Mouse (Mus musculus): ENCODE measurements around the gene Apob. TPM values are rescaled to one million over a fixed set of nuclear protein-coding genes. Genes with fewer than 3 reads are reported as not detected.
"Not testable (repeated sequence)": the region's sequence is repeated elsewhere in the genome, so short reads cannot be mapped to it uniquely, and the experiment has no call there.

Gene Apob
- under 1 TPM in 1 of 2 experiments, not detected in 1; 0.20 TPM for total RNA-seq (2021)

DNA sequence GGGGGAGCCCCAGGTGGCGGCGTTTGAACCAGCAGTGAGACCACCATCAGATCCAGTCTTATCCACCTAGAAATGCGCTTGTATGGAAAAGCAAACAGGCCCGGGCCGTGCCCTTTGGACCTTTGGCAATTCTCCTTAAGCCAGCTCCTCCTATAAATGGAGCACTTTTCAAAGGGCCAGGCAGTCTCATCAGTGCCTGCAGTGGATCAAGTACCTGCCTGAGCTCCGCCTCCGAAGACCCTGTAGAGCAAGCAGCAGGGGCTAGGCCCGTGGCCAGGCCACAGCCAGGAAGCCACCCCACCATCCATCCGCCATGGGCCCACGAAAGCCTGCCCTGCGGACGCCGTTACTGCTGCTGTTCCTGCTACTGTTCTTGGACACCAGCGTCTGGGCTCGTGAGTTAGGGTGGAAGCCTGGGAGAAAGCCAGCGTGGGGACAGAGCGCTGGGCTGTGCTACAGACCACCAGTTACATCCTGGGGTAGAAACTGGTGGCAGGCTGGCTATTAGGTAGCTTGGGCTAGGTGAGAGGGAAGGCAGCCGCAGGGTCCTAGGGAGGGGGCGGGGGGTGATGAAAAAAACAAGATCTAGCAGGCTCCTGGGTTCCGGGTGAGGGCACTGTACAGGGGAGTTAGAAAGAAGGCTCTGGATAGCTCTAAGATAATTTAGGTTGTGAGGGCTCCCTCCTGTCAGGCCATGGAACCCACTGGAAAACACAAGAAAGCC lies at the start of gene Apob:
TSS of gene Apob (plus strand) at position 183 of the 724 bp plus-strand sequence.
- no peak for DNase-seq
- intact Hi-C loops (cut with DNase I), result loop anchor here (1.0 to 2.0 kb wide), 3 partner anchors 73 to 201 kb away; no protein-coding TSS in a partner anchor

DNA sequence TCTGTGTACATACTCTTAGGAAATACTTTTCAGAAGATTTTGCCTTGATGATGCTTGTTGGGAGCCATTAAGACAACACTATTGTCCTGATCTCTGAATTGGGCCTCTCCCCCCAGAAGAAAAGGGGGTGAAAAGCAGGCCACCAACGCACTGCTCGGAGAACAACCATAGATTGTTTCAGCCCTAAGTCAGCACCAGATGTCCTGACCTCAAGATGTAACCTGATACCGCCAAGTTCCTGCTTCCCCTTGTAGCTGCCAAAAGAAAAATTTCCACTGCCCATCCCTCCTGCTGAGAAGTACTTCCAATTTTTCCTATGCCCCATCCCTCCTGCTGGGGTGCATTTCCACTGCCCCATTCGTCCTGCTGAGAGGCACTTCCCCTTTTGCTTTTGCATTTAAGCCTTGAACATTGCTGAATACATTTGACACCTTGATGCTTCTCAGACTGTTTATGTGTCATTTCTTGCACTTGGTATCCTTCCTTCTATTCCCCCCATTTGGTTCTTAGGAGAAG lies 45.0 kb upstream of the Apob start:
- intact Hi-C loops (cut with DNase I), result no loop called here
- DNase-seq, result no peak

DNA sequence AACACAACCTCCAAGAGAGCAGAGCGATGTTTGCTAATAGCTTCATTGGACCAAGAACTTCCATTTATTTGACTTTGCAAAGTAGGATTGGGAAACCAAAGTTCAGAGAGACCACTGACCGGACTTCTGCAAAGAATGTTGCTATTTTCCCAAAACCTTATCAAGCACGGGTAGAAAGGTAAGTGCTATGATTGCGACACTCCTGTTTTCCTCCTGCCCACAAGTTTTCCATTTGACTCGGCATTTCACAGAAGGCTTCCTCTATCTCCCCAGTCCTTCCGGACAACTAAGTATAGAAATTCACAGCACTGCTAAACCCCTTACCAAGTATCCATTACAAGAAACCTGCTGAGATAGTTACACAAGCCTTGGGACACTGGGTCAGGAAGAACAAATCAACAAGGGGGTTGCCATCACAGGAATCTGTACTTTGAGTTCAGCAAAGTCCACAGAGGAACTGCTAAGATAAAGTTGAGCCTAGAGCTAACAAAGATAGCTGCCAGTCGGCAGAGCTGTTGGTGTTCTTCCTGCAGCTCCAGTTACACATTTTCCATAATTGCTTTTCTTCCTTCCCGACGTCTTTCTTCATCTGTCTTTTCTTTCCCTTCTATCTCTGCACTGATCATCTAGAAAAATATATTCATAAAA lies 27.2 kb upstream of the Apob start:
- no peak for DNase-seq
- intact Hi-C loops (cut with DNase I), result no loop called here

DNA sequence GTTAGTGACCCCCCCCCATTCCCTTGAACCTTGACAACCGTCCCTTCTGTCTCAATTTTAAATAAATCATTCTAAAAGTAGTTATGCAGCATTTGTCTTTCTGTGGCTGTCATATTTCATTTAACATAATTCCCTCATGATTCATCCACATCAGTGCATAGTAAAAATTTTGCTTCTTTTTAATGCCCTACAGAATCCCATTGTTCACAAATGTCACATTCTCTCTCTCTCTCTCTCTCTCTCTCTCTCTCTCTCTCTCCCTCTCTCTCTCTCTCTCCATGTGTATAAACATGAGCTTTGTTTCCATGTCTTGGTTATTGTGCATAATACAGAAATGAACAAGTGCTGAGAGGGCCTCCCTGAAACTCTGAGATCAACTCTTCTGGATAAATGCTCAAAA lies 18.6 kb upstream of the Apob start:
- intact Hi-C loops (cut with DNase I), result no loop called here
- no peak for DNase-seq

DNA sequence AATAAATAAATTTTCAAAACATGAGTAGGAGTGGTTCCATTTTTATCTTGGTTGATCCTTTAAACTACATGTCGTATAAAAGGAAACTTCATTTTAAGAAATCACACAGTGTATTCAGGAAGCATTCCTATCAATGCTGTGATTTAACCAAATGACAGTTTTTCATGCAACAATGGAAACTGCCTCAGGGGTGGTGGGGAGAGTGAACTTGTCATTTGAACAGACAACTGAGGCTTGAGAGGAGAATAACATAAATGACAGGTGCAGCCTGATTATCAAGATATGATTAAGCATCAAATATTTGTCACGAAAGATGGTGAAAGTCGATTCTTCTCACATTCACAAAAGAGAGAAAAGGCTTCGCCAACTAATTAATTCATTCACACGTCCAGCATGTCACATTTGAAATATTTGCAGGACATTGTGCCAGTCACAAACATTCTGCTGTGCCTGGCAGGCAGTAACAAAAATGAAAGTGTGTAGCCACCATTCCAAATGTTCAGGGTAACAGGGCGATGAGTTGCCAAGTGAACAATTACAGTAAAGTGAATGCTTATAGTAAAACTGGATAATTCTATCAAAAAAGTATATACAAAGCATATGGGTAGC lies 18.0 kb upstream of the Apob start:
- no peak for DNase-seq
- intact Hi-C loops (cut with DNase I), result no loop called here

DNA sequence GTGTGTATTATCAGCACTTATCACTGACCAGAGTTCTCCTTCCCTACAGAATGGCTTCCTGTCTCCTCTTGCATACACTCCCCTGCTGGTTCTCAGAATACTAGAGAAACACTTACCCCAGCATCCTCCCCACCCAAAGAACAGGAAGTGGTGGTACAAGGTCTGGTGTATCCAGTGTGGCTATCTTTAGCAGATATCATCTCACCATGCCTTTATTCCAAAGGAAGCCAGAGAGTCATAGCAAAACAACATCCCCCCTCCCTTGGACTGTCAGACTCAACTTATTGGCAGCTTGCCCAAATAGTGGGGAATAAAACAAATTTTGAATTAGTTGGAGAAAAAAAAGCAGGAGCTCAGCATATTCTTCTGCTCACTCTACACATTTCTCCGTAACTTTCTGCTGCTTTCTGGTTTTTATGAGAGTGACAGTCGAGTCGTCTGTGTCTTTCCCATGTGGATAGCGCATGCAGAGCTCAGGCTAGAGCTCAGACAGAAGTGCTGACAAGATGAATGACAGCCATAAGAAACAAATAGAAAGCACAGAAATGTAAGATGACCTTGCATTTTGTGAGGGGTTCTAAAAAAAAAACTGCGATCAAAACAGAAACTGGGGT lies 15.0 kb upstream of the Apob start:
- intact Hi-C loops (cut with DNase I), result no loop called here
- peak in 1 of 2 experiments; percentile 5 for DNase-seq

DNA sequence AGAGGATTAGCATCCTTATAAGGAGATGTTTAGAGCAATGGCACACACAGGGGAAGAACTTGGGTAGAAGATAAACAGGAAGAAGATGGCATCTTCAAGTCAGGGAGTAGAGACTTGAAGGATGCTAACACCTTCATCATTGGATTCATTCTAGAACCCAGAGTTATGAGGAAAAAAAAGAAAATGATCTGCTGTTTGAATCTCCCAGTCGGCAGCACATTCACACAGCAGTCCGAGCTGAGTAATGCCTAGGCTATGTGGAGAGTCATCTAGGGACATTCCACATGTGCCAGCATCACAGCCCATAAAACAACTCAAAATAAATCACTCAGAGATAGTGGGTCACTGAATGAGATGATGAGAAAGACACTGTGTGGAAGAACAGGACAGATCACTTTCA lies 10.2 kb upstream of the Apob start:
- intact Hi-C loops (cut with DNase I), result no loop called here

DNA sequence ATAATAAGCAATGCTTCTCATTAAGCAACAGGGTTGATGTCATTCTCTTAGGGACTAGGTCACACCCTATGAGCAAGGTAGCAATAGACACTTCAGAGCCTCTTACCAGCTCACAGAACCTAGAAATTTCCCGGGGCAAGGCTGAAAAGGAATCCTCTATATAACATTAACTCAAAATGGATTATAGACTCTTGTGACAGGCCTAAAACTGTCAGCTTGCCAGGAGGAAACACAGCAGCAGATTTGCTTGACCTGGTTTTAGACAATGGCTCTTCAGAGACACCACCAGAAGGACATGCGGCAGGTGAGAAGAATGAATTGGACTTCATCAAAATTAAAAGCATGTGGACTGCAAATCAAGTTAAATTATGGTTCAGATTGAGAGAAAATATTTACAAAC lies 7.1 kb upstream of the Apob start:
- intact Hi-C loops (cut with DNase I), result no loop called here
- DNase-seq, result no peak

More for the DNA sequence above, 10.2 kb upstream of the Apob start:
- no peak for DNase-seq

DNA sequence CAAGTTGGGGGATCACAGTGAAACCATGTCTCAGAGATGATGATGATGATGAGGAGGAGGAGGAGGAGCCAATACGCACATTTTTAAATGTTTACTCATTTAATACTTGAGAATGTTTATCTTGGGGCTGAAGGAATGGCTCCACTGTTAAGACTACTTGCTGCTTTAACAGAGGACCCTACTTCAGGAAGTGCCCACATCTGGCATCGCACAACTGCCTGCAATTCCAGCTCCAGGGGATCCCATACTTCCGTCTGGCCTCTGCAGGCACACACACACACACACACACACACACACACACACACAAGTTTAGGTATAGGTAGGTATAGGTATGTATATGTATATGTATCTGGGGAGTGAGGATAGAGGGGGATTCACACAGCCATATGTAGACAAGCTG lies 6.6 kb upstream of the Apob start:
- no peak for DNase-seq
- intact Hi-C loops (cut with DNase I), result no loop called here

DNA sequence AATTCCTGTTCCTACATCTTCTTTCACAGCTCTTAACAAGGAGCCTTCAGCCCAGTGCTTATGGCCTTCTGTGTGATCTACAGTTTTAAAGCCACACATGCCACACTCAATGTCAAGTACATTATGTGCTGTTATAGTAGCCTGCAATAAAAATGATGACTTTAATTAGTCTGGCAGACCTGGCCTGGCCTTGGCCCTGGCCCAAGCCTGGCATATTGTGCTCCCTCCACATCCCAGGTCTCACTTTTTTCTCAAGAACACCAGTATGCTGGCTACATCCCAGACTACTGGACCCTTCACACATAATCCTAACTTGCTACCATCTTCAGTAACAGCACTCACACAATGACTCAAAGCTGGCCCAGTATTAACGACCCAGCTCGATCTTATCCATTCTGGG lies 5.7 kb upstream of the Apob start:
- DNase-seq, result no peak
- intact Hi-C loops (cut with DNase I), result no loop called here

DNA sequence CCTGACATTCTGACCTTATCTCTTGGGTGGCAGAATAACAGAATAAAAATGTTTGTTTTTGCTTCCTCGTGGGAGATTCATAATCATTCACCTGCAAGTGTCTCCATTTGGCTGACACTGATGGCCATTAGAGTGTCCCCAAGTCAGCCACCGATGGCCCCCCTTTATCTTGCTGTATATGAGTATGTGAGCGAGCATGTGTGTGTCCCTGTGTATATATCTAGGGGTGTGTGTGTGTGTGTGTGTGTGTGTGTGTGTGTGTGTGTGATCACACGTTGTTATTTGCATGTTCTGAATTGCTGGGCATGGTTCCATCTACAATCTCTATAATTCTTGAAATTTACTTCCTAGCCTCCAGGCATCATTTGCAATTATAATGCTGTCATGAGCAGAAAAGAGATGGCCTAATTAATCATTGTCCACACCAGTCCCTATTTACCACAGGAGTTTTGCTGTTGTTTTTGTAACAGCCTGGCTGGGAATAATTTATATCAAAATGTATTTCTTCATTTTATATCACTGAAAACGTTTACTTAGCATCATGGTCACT lies 3.6 kb upstream of the Apob start:
- intact Hi-C loops (cut with DNase I), result no loop called here
- DNase-seq, result no peak

DNA sequence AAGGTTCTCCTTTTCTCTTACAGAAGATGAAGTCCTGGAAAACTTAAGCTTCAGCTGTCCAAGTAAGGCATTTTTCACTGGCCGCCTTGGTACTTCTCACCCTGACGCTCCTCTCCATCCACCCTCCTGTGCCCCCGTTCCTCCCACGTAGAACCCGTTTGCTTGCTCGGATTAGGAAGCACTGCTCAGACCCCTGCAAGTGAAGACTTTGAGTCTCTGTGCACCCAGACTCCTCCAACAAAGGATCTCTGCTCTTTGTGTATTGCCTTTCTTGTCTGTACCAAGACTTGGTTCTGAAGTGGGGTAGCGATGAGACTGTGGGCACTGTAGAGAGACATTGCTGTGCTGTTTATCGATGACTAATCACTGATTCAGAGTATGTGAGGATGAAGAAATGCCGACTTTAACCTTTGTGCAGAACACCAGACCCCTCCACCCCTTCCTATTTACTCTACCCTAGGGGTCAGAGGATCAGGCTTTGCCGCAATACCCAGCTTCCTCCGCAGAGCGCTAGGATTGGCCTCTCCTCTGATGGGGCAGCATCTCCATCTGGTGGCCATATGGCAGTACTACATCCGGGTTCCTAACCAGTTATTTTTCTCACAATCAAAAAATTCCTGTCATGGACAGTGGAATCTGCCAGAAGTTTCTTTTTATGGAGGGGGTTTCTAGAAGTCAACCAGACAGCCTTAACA lies 889 bp downstream of the Apob start:
- intact Hi-C loops (cut with DNase I), result loop anchor here (1.0 to 2.0 kb wide), 3 partner anchors 74 to 202 kb away; no protein-coding TSS in a partner anchor
- DNase-seq, result peak; percentile 54 to 77

DNA sequence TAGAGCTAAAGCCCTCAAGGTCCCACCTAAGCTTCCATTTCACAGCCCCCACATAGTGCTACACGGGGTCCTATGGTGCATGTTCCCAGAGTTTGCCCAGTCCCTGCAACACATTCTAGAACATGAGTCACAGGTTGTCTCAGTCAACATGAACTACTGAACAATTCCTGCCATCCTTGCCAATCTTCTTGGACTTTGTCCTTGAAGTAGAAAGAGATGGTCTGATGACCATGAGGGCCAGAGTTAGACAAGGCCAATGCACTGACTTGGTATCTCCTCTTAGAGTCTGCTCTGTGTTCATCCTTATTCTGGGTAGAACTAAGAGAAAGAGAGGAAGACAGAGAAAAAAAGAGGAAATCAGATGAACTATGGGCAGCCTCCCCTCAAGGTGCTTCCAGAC lies 7.0 kb downstream of the Apob start:
- intact Hi-C loops (cut with DNase I), result no loop called here
- no peak for DNase-seq

DNA sequence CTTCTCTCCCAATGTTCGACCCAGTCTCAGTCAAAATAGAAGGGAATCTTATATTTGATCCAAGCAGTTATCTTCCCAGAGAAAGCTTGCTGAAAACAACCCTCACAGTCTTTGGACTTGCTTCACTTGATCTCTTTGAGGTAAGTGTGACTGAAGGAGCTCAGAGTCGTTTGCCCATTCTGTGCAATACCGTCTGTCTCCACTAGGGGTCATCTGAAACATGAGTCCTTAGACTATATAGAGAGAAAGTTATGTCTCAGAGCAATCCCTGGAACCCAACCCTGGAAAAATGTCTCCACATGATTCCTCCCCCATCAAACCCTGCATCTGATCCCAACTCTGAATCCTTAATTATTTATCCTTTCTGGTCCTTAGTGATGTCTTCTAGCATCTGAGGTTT lies 13.4 kb downstream of the Apob start:
- peak; percentile 43 to 70 for DNase-seq
- intact Hi-C loops (cut with DNase I), result loop anchor here (1.0 kb wide), 2 partner anchors 241 to 315 kb away; no protein-coding TSS in a partner anchor

DNA sequence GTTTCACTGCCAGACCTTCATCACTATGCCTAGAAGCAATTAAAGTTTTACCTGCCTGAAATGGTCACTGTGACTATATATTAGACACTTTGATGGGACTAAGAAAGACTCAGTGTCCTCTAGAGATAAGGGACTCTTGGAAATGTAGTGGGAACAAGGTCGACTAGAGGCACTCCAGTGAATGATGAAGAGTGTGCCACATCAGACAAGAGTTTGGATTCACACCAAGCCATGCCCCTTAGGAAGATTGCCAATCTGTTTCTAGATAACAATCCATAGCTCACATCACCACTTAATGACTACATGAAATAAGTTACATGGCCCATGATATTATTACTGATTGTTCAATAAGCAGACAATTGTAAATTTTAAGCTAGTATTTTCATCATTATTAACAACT lies 14.1 kb downstream of the Apob start:
- no peak for DNase-seq
- intact Hi-C loops (cut with DNase I), result loop anchor here (1.0 kb wide), 1 partner anchor 315 kb away; no protein-coding TSS in a partner anchor

DNA sequence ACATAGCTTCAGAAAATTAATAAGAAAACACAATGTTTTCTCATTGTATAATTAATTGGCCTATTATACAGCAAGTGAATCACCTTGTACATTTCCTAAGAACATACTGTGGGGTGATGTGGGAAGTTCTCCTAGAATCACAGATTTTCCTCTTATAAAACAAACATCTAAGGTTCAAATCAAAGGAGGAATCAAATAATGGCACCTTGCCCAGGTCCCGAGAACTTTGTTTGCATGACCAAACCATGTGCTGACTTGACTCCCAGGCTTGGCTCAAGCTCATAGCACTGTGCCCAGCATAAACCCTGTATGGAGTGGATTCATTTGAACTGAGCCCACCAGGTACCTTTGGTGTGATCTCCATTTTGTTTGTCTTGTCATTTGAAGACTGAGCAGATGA lies 43.5 kb downstream of the Apob start:
- intact Hi-C loops (cut with DNase I), result no loop called here
- DNase-seq, result no peak

DNA sequence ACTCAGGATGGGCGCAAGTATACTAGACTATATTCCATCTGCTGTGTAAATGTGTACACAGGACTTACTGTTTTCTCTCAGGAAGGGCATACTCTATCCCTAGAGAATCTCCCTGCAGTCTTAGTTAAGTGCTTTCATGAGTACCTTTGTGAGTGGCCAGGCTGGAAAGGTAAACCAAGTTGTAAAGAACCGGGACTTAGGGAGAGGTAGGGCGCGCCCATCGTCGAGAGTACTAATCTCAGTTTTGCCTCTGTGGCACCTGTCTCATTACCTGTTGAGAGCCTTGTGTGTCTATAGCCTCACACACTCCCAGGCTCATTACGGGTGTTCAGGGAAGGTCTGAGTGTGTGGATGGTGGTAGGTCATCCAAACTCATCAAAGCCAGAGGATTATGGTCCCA lies 52.1 kb downstream of the Apob start:
- no peak for DNase-seq
- intact Hi-C loops (cut with DNase I), result no loop called here

DNA sequence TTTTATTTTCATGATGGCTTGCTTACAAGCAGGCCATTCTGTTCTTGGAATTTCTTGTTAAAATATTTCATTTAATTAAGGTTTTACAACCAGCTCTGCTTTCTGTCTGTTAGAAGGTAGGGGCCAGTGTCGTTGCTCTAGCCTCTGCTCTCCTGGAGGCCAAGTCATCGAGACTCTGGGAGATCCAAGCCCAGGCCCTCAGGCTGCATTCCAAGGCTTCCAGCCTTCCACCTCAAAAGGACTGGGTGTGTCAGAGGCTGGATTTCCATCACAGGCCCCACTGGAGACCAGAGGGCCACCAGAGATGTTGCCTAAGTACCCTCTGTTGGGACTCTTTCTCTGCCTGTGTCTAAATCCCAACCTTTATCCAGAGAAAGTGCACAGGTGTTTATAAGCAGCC lies 52.6 kb downstream of the Apob start:
- no peak for DNase-seq
- intact Hi-C loops (cut with DNase I), result no loop called here

DNA sequence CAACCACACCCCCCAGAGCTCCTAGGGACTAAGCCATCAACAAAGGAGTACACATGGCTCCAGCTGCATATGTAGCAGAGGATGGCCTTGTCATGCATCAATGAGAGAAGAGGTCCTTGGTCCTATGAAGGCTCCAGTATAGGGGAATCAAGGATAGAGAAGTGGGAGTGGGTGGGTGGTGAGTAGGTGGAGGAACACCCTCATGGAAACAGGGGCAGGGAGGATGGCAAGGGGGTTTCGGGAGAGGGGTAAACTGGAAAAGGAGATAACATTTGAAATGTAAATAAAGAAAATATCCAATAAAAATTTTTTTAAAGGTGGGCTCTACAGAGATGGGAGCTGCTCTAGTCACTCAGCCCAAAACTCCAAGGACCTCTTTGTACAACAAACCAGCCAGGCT lies 53.7 kb downstream of the Apob start:
- DNase-seq; intact Hi-C loops (cut with DNase I): not testable (repeated sequence)
